Mouse (Mus musculus) left cerebral cortex, postnatal 4 days (tissue): ENCODE results near the gene Gjb4. TPM values are rescaled to one million over a fixed set of nuclear protein-coding genes. Genes with fewer than 3 reads are reported as not detected.
A peak's percentile ranks its signal among the peaks of the same experiment; 100 is the strongest.

Source experiments
- DNase-seq: peaks from one replicate; pipeline ENCODE4 v3.0.0-alpha.2; 2022
- intact Hi-C: fragments of 180-260 bp; cut with DNase I; formaldehyde crosslinking; loops from one replicate; pipeline ENCODE4 v1.15.1; 2025
- total RNA-seq, 2 experiments: library from RNA; stranded (reverse); gene quantifications; 2 replicates each; pipeline ENCODE4 v1.2.3; 2021

The Gjb4 gene
- total RNA-seq, 2 experiments from 2014 or later = not detected

GRCm38 (mm10) chr4:127314585-127314984, 39.3 kb downstream of the Gjb4 start:
- intact Hi-C loops = loop anchor here (5.0 to 10.0 kb wide), 2 partner anchors 62 to 260 kb away; no protein-coding TSS in a partner anchor
- no peak for DNase-seq

DNA sequence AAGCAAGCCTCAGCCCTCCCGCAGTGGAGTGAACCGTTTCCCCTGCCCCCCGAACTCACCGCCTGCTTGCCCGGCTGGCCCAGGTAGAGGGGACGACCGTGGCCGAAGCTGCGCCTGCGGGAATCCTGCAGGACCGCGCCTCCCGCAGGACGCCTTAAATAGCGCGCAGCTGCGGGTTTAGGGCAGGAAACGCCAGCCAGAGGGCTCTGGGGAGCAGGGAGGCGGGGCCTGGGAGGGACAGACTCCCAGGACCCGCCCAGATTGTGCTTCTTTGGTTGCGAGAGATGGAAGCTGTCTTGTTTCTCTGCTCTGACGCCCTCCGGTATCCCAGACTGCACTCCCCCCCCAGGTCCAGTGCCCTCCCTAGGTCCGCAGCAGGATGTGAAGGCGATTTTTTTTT, 40.0 kb downstream of the Gjb4 start, which contains the start of gene Gja4:
Gja4 (minus strand) TSS at position 179 of the 400 bp plus-strand sequence.
- intact Hi-C loops = loop anchor here (5.0 to 10.0 kb wide), 2 partner anchors 62 to 259 kb away; no protein-coding TSS in a partner anchor
- peak; percentile 73 for DNase-seq

DNA sequence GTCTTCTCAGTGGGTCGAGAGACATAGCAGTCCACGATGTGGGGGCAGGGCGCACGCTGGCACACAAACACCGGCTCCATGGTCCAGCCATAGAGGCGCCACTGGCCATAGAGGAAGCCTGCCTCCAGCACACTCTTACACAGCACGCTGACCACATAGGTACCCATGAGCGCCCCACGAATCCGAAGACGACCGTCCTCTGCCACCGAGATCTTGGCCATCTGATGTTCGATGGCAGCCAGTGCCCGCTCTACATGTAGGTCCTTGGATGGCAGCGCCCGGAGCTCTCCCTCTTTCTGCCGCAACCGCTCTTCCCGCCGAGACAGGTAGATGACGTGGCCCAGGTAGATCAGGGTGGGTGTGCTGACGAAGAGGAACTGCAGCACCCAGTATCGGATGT, 41.5 kb downstream of the Gjb4 start:
- intact Hi-C loops = loop anchor here (5.0 to 10.0 kb wide), 2 partner anchors 60 to 258 kb away; no protein-coding TSS in a partner anchor
- DNase-seq = no peak

DNA sequence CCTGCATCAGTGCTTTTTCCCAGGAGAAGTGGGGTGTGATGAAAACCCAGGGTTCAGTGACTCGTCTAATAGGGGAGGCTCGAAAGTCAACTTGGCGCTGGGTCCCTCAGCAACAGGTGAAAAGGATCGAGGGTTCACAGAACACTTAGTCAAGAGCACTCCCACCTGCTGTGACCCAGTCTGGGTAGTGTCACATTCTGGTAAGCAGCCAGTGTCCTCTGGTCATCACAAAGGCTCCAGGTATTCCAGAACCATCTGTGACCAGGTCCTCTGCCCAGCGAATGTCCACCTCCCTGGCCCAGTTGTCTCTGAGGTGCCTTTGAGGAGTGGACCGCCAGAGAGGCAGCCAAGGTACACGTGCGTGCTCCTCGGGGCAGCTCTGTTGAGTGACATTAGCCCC, 42.3 kb downstream of the Gjb4 start:
- intact Hi-C loops = loop anchor here (5.0 to 10.0 kb wide), 2 partner anchors 59 to 257 kb away; no protein-coding TSS in a partner anchor
- DNase-seq = no peak

DNA sequence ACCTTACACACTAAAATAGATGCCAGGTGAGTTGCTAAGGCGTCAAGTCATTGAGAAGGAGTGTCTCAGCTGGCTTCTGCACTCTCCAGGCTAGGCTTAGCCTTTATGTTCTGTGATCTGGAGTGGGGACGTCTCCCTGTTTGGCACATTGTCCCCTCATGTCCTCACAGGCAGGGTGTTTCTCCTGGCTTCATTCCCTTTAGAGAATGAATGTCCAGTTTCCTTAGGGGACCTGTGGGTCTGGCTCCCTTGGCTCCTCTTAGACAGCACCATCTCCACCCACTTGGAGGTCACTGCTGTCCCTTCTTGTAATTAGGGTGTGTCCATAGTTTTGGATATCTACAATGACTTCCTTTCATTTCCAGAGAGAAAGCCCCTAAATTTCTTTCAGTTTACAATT, 47.0 kb downstream of the Gjb4 start:
- intact Hi-C loops = no loop called here
- no peak for DNase-seq

GRCm38 (mm10) chr4:127303796-127304195, 50.1 kb downstream of the Gjb4 start:
- DNase-seq = no peak
- intact Hi-C loops = no loop called here

Other genes starting within 250 kb of the Gjb4 start
- 1 to 10 TPM; 4.4 to 4.9 TPM for gene Tmem35b, start 230.4 kb downstream of the Gjb4 start, total RNA-seq
- gene Dlgap3, start 184.9 kb downstream of the Gjb4 start, total RNA-seq = 100 to 1,000 TPM; 111 to 125 TPM
- 10 to 100 TPM; 27.1 to 29.3 TPM for gene Smim12, start 110.3 kb downstream of the Gjb4 start, total RNA-seq
- 10 to 100 TPM; 11.3 to 12.9 TPM for gene Gja4, start 40.0 kb downstream of the Gjb4 start, total RNA-seq
- under 1 TPM; 0.60 to 0.70 TPM for gene Gjb3, start 23.2 kb downstream of the Gjb4 start, total RNA-seq
- gene Gjb5, start 4.1 kb upstream of the Gjb4 start, total RNA-seq = under 1 TPM in 1 of 2 experiments, not detected in 1; 0.20 TPM